Mouse (Mus musculus): ENCODE data around the gene Aicda.
"Not testable (repeated sequence)": the region's sequence is repeated elsewhere in the genome, so short reads cannot be mapped to it uniquely, and the experiment has no call there.

Aicda gene

DNA sequence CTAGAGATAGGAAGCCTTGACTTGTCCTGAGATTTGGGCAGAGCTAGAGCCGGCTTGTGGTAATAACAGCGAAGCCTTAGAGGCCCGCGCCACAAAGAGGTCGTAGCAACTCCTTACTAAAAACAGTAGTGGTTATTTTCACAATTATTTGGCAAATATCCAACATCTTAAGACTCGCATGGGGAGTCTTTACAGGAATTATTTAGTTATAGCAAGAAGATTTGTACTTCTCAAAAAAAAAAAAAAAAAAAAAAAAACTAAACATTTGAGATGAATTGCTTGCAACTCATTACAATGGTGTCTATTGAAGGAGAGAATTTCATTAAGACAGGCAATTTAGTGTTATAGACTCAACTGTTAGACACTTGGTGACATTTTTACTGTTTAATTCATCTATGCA, 501 bp downstream of the Aicda start:
- no peak for DNase-seq (ENCODE audit: low read depth, low spot score)

- DNase-seq (ENCODE audit: low read depth, low spot score) = no peak
These were observed 1.7 kb downstream of the Aicda start for GRCm38 (mm10) chr6:122555266-122555665.

- DNase-seq (ENCODE audit: low read depth, low spot score) = no peak
These were observed 3.5 kb downstream of the Aicda start for GRCm38 (mm10) chr6:122556959-122557561.

- peak; percentile 65 for DNase-seq (ENCODE audit: low read depth, low spot score)
These were observed 6.8 kb downstream of the Aicda start for GRCm38 (mm10) chr6:122560427-122560826.

- DNase-seq (ENCODE audit: low read depth, low spot score) = no peak
These were observed 7.4 kb downstream of the Aicda start for GRCm38 (mm10) chr6:122561005-122561404.

- DNase-seq (ENCODE audit: low read depth, low spot score) = no peak
These were observed 8.9 kb downstream of the Aicda start for GRCm38 (mm10) chr6:122562463-122562862.

- no peak for DNase-seq (ENCODE audit: low read depth, low spot score)
These were observed 11.6 kb downstream of the Aicda start for GRCm38 (mm10) chr6:122565070-122565784.

GRCm38 (mm10) chr6:122569113-122569512, 15.5 kb downstream of the Aicda start:
- DNase-seq (ENCODE audit: low read depth, low spot score) = no peak

- DNase-seq (ENCODE audit: low read depth, low spot score) = no peak
These were observed 16.2 kb downstream of the Aicda start for GRCm38 (mm10) chr6:122569762-122570161.

GRCm38 (mm10) chr6:122570695-122571616, 17.4 kb downstream of the Aicda start:
- DNase-seq (ENCODE audit: low read depth, low spot score) = peak; percentile 18

DNA sequence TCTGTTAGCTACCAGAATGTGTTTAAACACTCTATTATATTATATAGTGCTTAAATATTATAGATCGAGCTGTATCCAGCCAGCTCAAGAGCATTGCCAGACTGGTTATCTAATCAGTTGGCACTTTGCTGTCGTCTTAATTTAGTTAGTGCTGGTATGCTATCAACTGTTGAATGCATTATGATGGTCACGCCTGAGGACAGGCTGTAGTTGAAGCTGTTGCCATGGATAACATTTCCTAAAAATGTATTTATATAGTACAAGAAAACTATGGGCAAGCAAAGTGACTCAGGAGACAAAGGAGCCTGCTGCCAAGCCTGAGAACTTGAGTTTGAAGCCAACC, 18.0 kb downstream of the Aicda start:
- DNase-seq (ENCODE audit: low read depth, low spot score) = no peak

DNA sequence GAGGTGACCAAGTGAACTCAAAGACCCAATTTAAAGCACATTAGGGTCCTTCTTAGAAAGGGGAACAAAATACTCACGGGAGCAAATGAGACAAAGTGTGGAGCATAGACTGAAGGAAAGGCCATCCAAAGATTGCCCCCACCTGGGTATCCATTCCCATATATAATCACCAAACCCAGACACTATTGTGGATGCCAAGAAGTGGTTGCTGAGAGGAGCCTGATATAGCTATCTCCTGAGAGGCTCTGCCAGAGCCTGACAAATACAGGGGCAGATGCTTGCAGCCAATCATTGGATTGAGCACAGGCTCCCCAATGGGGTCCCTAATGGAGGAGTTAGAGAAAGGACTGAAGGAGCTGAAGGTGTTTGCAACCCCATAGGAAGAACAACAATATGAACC, 21.4 kb downstream of the Aicda start:
- not testable (repeated sequence) for DNase-seq (ENCODE audit: low read depth, low spot score)

- no peak for DNase-seq (ENCODE audit: low read depth, low spot score)
These were observed 23.4 kb downstream of the Aicda start for GRCm38 (mm10) chr6:122577030-122577429.

GRCm38 (mm10) chr6:122579086-122579485, 25.5 kb downstream of the Aicda start:
- DNase-seq (ENCODE audit: low read depth, low spot score) = no peak

GRCm38 (mm10) chr6:122591027-122591758, 37.6 kb downstream of the Aicda start:
- no peak for DNase-seq (ENCODE audit: low read depth, low spot score)

- DNase-seq (ENCODE audit: low read depth, low spot score) = no peak
These were observed 39.3 kb downstream of the Aicda start for GRCm38 (mm10) chr6:122592905-122593304.

DNA sequence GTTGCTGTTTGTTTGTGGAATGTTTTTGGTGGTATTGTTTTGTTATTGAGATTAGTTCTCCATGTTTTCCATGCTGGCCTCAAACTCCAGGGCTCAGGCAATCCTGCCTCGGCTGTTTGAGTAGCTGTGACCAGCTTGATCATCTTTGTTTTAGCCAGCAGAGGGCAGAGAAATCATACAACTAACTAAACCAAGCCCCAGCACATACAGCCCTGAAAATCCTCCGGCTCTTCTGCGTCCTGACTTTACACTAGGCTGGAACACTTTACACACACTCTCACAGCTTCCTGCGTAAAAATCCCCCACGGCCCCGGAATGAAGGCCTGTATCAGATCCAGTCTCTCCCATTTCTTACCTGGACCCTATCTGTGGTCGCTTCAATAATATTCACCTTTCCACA, 42.0 kb downstream of the Aicda start:
- DNase-seq (ENCODE audit: low read depth, low spot score) = no peak

- no peak for DNase-seq (ENCODE audit: low read depth, low spot score)
These were observed 43.0 kb downstream of the Aicda start for GRCm38 (mm10) chr6:122596608-122597007.

GRCm38 (mm10) chr6:122598014-122598413, 44.4 kb downstream of the Aicda start:
- no peak for DNase-seq (ENCODE audit: low read depth, low spot score)

GRCm38 (mm10) chr6:122598436-122598835, 44.8 kb downstream of the Aicda start:
- no peak for DNase-seq (ENCODE audit: low read depth, low spot score)

GRCm38 (mm10) chr6:122599054-122599737, 45.6 kb downstream of the Aicda start:
- no peak for DNase-seq (ENCODE audit: low read depth, low spot score)
